In the genomic region with DNA sequence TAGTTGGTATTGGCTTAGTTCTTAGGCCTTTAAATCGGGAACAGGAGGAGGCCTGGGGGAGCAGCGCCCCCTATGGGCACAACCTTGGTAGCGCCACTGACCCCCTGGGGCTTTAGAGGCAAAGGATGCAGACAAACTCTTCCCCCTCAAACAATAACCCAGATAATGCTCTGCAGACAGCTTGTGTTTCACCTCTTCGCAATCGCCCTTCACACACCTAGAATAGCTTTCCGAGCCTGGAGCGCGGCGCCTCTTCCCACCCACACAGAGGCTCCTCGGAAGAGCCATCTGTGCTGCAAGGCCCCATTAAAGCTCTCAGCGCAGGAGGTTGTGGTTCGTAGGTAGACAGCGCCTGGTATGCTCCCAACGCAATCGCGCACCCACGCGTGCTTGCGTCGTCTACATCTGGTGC, we compare ENCODE assay signal across 11 mouse cellular contexts. TPM values are rescaled to one million over a fixed set of nuclear protein-coding genes. Genes with fewer than 3 reads are reported as not detected.
DNase-seq lines count a peak whose midpoint lies in the region; TF ChIP-seq lines count a peak whose summit lies in the region.
"Had no signal": no experiment of that assay in that cellular context is flagged by ENCODE, and none has a peak within 500 bp of the region (broad histone marks: within the 10 kb centered on the region; RNA-seq: fewer than 3 reads in every experiment).

No protein-coding gene starts in this region.

- peak overlapping the region; percentile 81 for H3K27ac ChIP-seq in layer of hippocampus, adult 2 months
- H3K27ac ChIP-seq in ES-E14 (ENCODE audit: insufficient read depth, low read depth, low read length, poor library complexity, severe bottlenecking) = no peak overlapping the region

- no peaks in the 10 kb centered on the region for H3K9me3 ChIP-seq in ES-E14 (ENCODE audit: control insufficient read depth, insufficient read depth, low read depth, low read length)

- 0 out of 2 replicates have a peak overlapping the region, but pooled peaks have one; percentile 3 for H3K9ac ChIP-seq in ES-E14 (ENCODE audit: insufficient read depth, low read depth, low read length, poor library complexity, severe bottlenecking)

- TF ChIP-seq CTCF in layer of hippocampus, adult 2 months (conservative IDR thresholded peaks at IDR 0.05) = peak; percentile 82

- peaks cover 10% of the 10 kb centered on the region for H3K36me3 ChIP-seq in ES-E14 (ENCODE audit: control insufficient read depth, insufficient read depth, low read length, poor library complexity, severe bottlenecking)

- DNase-seq in layer of hippocampus, adult 2 months (ENCODE audit: low spot score in 2 of 2) = peak; percentile 58 to 70
- no peak for DNase-seq in layer of hippocampus, adult 9-10 months (ENCODE audit: low spot score)
- DNase-seq in ES-E14 (ENCODE audit: low read depth, low spot score) = no peak
- DNase-seq in cerebellum, postnatal 14 days = peak; percentile 62 to 70
- DNase-seq in naive thymus-derived CD4-positive, alpha-beta T cell, adult 2 months (ENCODE audit: low read depth) = peak; percentile 63
- DNase-seq in urinary bladder, adult 2 months (ENCODE audit: low spot score) = no peak
- DNase-seq in kidney, adult 8-10 months = no peak
- no peak for DNase-seq in urinary bladder, postnatal 4 days (ENCODE audit: low spot score in 2 of 2)
- DNase-seq: adrenal gland, postnatal 36 days had no signal

- no peak overlapping the region for H3K4me3 ChIP-seq in layer of hippocampus, adult 2 months
- no peak overlapping the region; a peak in 1 of 4 replicates for H3K4me3 ChIP-seq in ES-E14 (ENCODE audit: insufficient read depth in 1 of 2, low read depth in 1 of 2, low read length in 2 of 2, poor library complexity in 1 of 2, severe bottlenecking in 1 of 2)

- in situ Hi-C loops in ES-E14 (cut with MboI; ENCODE audit: low sequenced_read_pairs in 2 of 2, unreplicated experiment in 2 of 2) = no loop called here

- H3K4me1 ChIP-seq in ES-E14 (ENCODE audit: control insufficient read depth in 2 of 2, insufficient read depth in 2 of 2, low read length in 2 of 2, poor library complexity in 1 of 2) = peaks cover 0 to 13% of the 10 kb centered on the region in 2 experiments; a peak in 3 of 4 replicates

TF ChIP-seq in ES-E14, 5 proteins besides CTCF, POLR2A, EP300 and RAD21:
- TF ChIP-seq HCFC1 (IDR thresholded peaks at IDR 0.05; ENCODE audit: borderline replicate concordance, insufficient read depth, low read length) = 0 out of 2 replicates have a peak, but pooled peaks have one; percentile 42
- no peak for TF ChIP-seq ZNF384 (IDR thresholded peaks at IDR 0.05; ENCODE audit: low read depth, low read length)

RNA-seq across cellular contexts. Expression of a gene that starts 2.5 kb away (rescaled TPM):
- total RNA-seq in layer of hippocampus, adult 2 months (2021) = 100 to 1,000 TPM; 495 to 504 TPM
- 1,842 and 2,049 TPM in 2 replicates for total RNA-seq in ES-E14 (2012; rRNA removed)
- polyA plus RNA-seq in urinary bladder, adult 2 months (2012; rRNA removed) = 1,256 and 1,277 TPM in 2 replicates

RNA-seq across cellular contexts. Expression of a gene that starts 3.9 kb away (rescaled TPM):
- not detected for total RNA-seq in layer of hippocampus, adult 2 months (2021)
- total RNA-seq in ES-E14 (2012; rRNA removed) = not detected in 2 replicates
- polyA plus RNA-seq in urinary bladder, adult 2 months (2012; rRNA removed) = 0.08 and 0.10 TPM in 2 replicates
- total RNA-seq: adrenal gland, postnatal 36 days had no signal
- polyA plus RNA-seq: large intestine, adult 2 months; neural tube, embryonic 11.5 days had no signal

RNA-seq across cellular contexts. Expression of a gene that starts 15.6 kb away (rescaled TPM):
- 100 to 1,000 TPM; 462 to 510 TPM for total RNA-seq in layer of hippocampus, adult 2 months (2021)
- 79.9 and 97.9 TPM in 2 replicates for total RNA-seq in ES-E14 (2012; rRNA removed)
- polyA plus RNA-seq in urinary bladder, adult 2 months (2012; rRNA removed) = 112 and 116 TPM in 2 replicates

RNA-seq across cellular contexts. Expression of a gene that starts 16.4 kb away (rescaled TPM):
- 100 to 1,000 TPM; 321 to 335 TPM for total RNA-seq in layer of hippocampus, adult 2 months (2021)
- total RNA-seq in ES-E14 (2012; rRNA removed) = 7.9 and 8.8 TPM in 2 replicates
- polyA plus RNA-seq in urinary bladder, adult 2 months (2012; rRNA removed) = 0.67 and 0.96 TPM in 2 replicates

Comparison
In these comparisons a context has a peak if more than half of its experiments do, and no peak if none do; other contexts are left out.
1. DNase-seq: peak in layer of hippocampus, adult 2 months (2 of 2), cerebellum, postnatal 14 days (2 of 2) and naive thymus-derived CD4-positive, alpha-beta T cell, adult 2 months (single experiment); none in layer of hippocampus, adult 9-10 months (single experiment), ES-E14 (single experiment), urinary bladder, adult 2 months (single experiment), kidney, adult 8-10 months (0 of 2) and urinary bladder, postnatal 4 days (0 of 2).